Mouse (Mus musculus): ENCODE data around the gene Gm8082.
"Not testable (repeated sequence)": the region's sequence is repeated elsewhere in the genome, so short reads cannot be mapped to it uniquely, and the experiment has no call there.

The Gm8082 gene

DNA sequence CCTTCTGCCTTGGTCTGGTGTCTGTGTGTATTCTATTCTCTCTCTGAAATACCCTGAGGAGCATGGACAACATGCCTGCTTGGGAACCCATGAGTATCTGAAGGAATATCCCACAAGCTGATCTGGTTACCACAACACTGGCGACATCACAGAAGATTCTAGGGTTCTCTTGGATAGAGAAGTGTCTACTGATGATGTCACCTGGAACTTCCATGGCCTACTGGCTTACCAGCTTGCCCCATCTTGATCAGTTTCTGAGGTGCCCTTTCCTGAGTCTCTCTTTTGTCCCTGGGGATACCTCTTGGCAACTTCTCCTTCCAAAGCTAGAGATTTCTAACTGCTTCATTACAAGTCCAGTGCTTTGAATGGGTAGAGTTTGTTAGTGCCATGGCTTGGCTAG lies at the start of gene Gm8082:
Gene Gm8082 (minus strand): TSS at position 101 of the 400 bp plus-strand sequence.
- not testable (repeated sequence) for DNase-seq (ENCODE audit: low spot score in 2 of 2)

DNA sequence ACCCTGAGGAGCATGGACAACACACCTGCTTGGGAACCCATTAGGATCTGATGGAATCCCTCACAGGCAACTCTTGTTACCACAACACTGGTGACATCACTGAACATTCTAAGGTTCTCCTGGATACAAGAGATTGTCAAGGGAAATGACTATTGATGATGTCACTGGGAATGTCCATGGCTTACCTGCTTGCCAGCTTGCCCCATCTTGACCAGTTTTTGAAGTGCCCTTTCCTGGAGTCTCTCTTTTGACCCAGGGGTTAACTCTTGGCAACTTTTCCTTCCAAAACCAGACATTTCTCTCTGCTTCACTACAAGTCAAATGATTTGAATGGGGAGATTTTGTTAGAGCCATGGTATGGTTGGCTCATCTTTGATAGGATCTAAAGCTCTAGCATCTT lies 22.1 kb upstream of the Gm8082 start, which contains the start of gene Gm10376:
Gene Gm10376 (minus strand): TSS at position 101 of the 400 bp plus-strand sequence.
- not testable (repeated sequence) for DNase-seq (ENCODE audit: low spot score in 2 of 2)

Data from urinary bladder, postnatal 4 days (tissue).